ENCODE assay signal across 31 mouse cellular contexts in genomic region chr15:16315085-16315484, GRCm38 (mm10).
A peak's percentile ranks its signal among the peaks of the same experiment; 100 is the strongest.
DNase-seq lines count a peak whose midpoint lies in the region; ATAC-seq and TF ChIP-seq lines count a peak whose summit lies in the region.
"Had no signal": no experiment of that assay in that cellular context is flagged by ENCODE, and none has a peak within 500 bp of the region (broad histone marks: within the 10 kb centered on the region; RNA-seq: fewer than 3 reads in every experiment).

No protein-coding gene starts in this region.

- no peak overlapping the region for H3K9ac ChIP-seq in liver, embryonic 14.5 days (replicated peaks)
- no peak overlapping the region for H3K9ac ChIP-seq in forebrain, embryonic 16.5 days (replicated peaks; ENCODE audit: low read depth, low read length)
- H3K9ac ChIP-seq: embryonic facial prominence, embryonic 12.5 days; forebrain, embryonic 12.5 days; hindbrain, embryonic 13.5 days; lung, embryonic 14.5 days; midbrain, embryonic 13.5 days had no signal

- peak; percentile 3 for DNase-seq in G1E (ENCODE audit: low spot score)
- DNase-seq in liver, embryonic 14.5 days (ENCODE audit: low read depth in 3 of 3, low spot score in 3 of 3): peak in 2 of 3 experiments; percentile 28 to 41
- DNase-seq in left cerebral cortex, postnatal 25 days (ENCODE audit: low spot score in 2 of 2): no peak
- no peak for DNase-seq in ovary, postnatal 36 days (ENCODE audit: low spot score)
- DNase-seq: adrenal gland, postnatal 10 days; B cell, adult 2 months; cerebellum, adult 11-12 months; cerebellum, adult 9-11 months; embryo, embryonic 11 days; gastrocnemius, postnatal 14 days; heart, postnatal 4 days; kidney, adult 8-10 months; kidney, postnatal 14 days; left cerebral cortex, postnatal 4 days; lung, embryonic 14.5 days; lung, postnatal 14 days; retina, postnatal 1 day; right cerebral cortex, postnatal 25 days; spleen, adult 18-20 months; thymus, postnatal 14 days had no signal

- H3K27ac ChIP-seq in liver, embryonic 14.5 days: peak overlapping the region; percentile 82
- no peak overlapping the region for H3K27ac ChIP-seq in forebrain, embryonic 16.5 days (ENCODE audit: low read length)
- H3K27ac ChIP-seq: embryonic facial prominence, embryonic 12.5 days; forebrain, embryonic 12.5 days; hindbrain, embryonic 13.5 days; left cerebral cortex, adult 2 months; midbrain, embryonic 13.5 days had no signal

- peak; percentile 45 for TF ChIP-seq EP300 in liver, embryonic 14.5 days (IDR thresholded peaks at IDR 0.05; ENCODE audit: low read depth)

- peak; percentile 62 for ATAC-seq in G1E (ENCODE audit: extremely low read depth, insufficient number of reproducible peaks, low FRiP score, poor library complexity, severe bottlenecking)
- ATAC-seq in erythroblast, adult 5-6 weeks (replicated peaks; ENCODE audit: low FRiP score, poor library complexity, severe bottlenecking): peak; percentile 60
- ATAC-seq in liver, embryonic 14.5 days (ENCODE audit: insufficient read depth): peak; percentile 60
- peak; percentile 65 for ATAC-seq in megakaryocyte-erythroid progenitor cell, adult 5-6 weeks (replicated peaks; ENCODE audit: low FRiP score, low TSS enrichment, poor library complexity, severe bottlenecking)
- no peak for ATAC-seq in forebrain, embryonic 16.5 days
- ATAC-seq: intestine, embryonic 16.5 days; midbrain, embryonic 13.5 days; Patski had no signal

- no peaks in the 10 kb centered on the region for H3K27me3 ChIP-seq in G1E (ENCODE audit: insufficient read depth, low read length)
- H3K27me3 ChIP-seq in liver, embryonic 14.5 days (ENCODE audit: control insufficient read depth, insufficient read depth, low read length): no peaks in the 10 kb centered on the region
- no peaks in the 10 kb centered on the region for H3K27me3 ChIP-seq in forebrain, embryonic 16.5 days (replicated peaks; ENCODE audit: control insufficient read depth, insufficient read depth, low read length)
- H3K27me3 ChIP-seq: embryonic facial prominence, embryonic 12.5 days; forebrain, embryonic 12.5 days; hindbrain, embryonic 13.5 days; midbrain, embryonic 13.5 days; Patski had no signal

- H3K9me3 ChIP-seq in G1E (replicated peaks): no peaks in the 10 kb centered on the region
- H3K9me3 ChIP-seq in liver, embryonic 14.5 days (ENCODE audit: control insufficient read depth, low read length): no peaks in the 10 kb centered on the region
- H3K9me3 ChIP-seq in forebrain, embryonic 16.5 days (ENCODE audit: control insufficient read depth, low read length): no peaks in the 10 kb centered on the region
- H3K9me3 ChIP-seq: embryonic facial prominence, embryonic 12.5 days; forebrain, embryonic 12.5 days; hindbrain, embryonic 13.5 days; midbrain, embryonic 13.5 days had no signal

- peaks cover 34% of the 10 kb centered on the region for H3K4me1 ChIP-seq in G1E (ENCODE audit: insufficient read depth, low read depth, low read length)
- H3K4me1 ChIP-seq in liver, embryonic 14.5 days (replicated peaks; ENCODE audit: control insufficient read depth in 2 of 2, insufficient read depth in 2 of 2, low read length in 1 of 2): peaks cover 14 to 22% of the 10 kb centered on the region in 2 experiments
- H3K4me1 ChIP-seq in forebrain, embryonic 16.5 days (replicated peaks; ENCODE audit: control insufficient read depth, insufficient read depth, low read length): no peaks in the 10 kb centered on the region
- H3K4me1 ChIP-seq: embryonic facial prominence, embryonic 12.5 days; forebrain, embryonic 12.5 days; hindbrain, embryonic 13.5 days; midbrain, embryonic 13.5 days had no signal

- intact Hi-C loops in left cerebral cortex, postnatal 25 days (cut with DNase I): no loop called here

- 43% methylated on average over 1 of the region's 1 CpGs for WGBS in liver, embryonic 14.5 days (ENCODE audit: insufficient replicate concordance)
- 95% methylated on average over 1 of the region's 1 CpGs for WGBS in forebrain, embryonic 16.5 days

- H3K4me2 ChIP-seq in liver, embryonic 14.5 days (ENCODE audit: low read depth): peak overlapping the region; percentile 39
- H3K4me2 ChIP-seq in forebrain, embryonic 16.5 days (ENCODE audit: low read length): no peak overlapping the region
- H3K4me2 ChIP-seq: embryonic facial prominence, embryonic 12.5 days; forebrain, embryonic 12.5 days; heart, embryonic 11.5 days; hindbrain, embryonic 13.5 days; lung, embryonic 14.5 days; midbrain, embryonic 13.5 days had no signal

- no peak for TF ChIP-seq CTCF in G1E (IDR thresholded peaks at IDR 0.05; ENCODE audit: low read depth, low read length)
- no peak for TF ChIP-seq CTCF in liver, embryonic 14.5 days (IDR thresholded peaks at IDR 0.05; ENCODE audit: low read depth)

- no peak overlapping the region; the same call in 1 of the 2 replicates for H3K4me3 ChIP-seq in G1E (ENCODE audit: low read depth, low read length)
- no peak overlapping the region for H3K4me3 ChIP-seq in liver, embryonic 14.5 days (ENCODE audit: insufficient read depth in 1 of 2, low read depth in 2 of 2, low read length in 2 of 2)
- no peak overlapping the region for H3K4me3 ChIP-seq in forebrain, embryonic 16.5 days (replicated peaks; ENCODE audit: low read length)
- H3K4me3 ChIP-seq: embryonic facial prominence, embryonic 12.5 days; forebrain, embryonic 12.5 days; hindbrain, embryonic 13.5 days; left cerebral cortex, adult 2 months; midbrain, embryonic 13.5 days had no signal

- H3K36me3 ChIP-seq in G1E (replicated peaks): no peaks in the 10 kb centered on the region
- no peaks in the 10 kb centered on the region for H3K36me3 ChIP-seq in liver, embryonic 14.5 days (replicated peaks; ENCODE audit: control insufficient read depth, insufficient read depth, low read depth)
- no peaks in the 10 kb centered on the region for H3K36me3 ChIP-seq in forebrain, embryonic 16.5 days (ENCODE audit: control insufficient read depth, insufficient read depth)
- H3K36me3 ChIP-seq: embryonic facial prominence, embryonic 12.5 days; forebrain, embryonic 12.5 days; hindbrain, embryonic 13.5 days; midbrain, embryonic 13.5 days had no signal

Comparison
In these comparisons a context has a peak if more than half of its experiments do, and no peak if none do; other contexts are left out.
1. DNase-seq: peak in G1E (single experiment) and liver, embryonic 14.5 days (2 of 3); none in left cerebral cortex, postnatal 25 days (0 of 2) and ovary, postnatal 36 days (single experiment).